Mouse (Mus musculus): ENCODE results near the gene Aldh16a1.
A peak's percentile ranks its signal among the peaks of the same experiment; 100 is the strongest.
"Not testable (repeated sequence)": the region's sequence is repeated elsewhere in the genome, so short reads cannot be mapped to it uniquely, and the experiment has no call there.

The Aldh16a1 gene

DNA sequence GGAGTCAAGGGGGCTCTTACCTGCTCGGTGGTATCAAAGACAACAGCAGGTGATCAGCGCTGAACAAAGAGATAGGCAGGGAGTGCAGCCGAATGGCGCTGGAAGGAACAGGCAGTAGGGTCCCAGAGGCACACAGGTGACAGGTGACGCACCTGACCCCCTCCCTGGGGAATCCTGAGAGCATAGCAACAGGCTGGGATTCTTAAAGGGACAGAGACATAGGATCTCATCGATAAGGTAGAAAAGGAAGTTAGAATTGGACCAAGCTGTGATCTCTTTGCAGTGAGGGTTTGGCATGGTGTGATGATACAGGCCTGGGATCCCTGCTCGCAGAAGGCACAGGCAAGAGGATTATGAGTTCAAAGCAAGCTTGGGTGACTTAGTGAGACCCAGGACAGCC is 25.1 kb upstream of the Aldh16a1 start, which contains the start of gene Gfy:
TSS of gene Gfy (minus strand) at position 101 of the 400 bp plus-strand sequence.
- no peak for DNase-seq (ENCODE audit: low spot score)

DNA sequence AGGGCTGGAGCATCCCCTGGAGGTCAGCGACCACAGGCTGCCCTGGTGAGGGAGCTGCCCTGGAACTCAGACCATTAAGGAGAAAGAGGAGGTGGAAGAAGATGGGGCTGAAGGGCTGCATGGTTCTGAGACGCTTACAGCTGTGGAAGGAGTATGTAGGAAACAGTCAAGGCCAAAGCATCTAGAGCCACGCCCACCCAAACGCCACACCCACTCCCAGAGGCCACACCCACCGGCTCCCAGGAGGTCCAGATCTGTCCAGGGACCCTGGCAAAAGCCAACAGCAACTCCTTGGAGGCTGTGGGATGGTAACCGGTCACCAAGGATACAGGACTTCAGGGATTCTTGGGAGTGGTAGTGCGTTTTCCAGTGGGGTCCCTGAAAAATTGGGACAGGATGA is 24.2 kb upstream of the Aldh16a1 start:
- no peak for DNase-seq (ENCODE audit: low spot score)

DNA sequence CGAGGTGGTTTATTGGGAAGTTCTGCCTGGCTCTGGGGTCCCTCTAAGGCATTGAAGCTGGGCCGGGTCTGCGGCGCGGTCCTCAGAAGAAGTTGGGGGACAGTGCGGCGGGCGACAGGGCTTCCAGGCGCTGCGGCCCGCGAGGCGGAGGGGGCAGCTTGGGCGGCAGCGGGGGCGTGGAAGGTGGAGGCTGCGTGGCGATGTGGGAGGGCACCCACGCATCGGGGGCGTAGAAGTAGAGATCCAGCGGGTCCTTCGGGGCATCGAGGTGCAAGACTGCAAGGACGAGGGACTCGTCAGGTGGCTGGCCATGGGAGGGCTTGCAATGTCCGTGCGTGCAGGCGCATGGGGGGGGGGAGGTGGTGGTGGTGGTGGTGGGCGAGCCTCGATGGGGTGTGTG is 22.0 kb upstream of the Aldh16a1 start:
- no peak for DNase-seq (ENCODE audit: low spot score)

DNA sequence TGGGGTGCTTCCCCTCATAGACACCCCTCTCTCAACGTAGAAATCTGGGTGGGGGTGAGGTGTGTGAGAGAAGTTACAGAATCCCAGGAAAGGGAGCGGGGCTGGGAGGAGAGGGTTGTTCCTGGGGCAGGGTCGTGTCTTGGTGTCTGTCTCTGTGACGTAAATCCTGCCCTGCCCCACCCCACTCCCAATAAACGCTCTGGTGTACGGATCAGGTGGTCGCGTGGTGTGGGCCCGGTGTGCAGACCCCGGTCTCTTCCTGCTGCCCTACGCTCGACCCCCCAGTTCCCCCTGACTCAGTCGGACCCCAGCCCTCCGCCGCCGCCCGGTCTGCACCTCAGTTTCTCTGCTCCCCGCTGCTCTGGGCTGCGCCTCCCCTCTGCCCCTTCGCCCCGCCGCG is 21.5 kb upstream of the Aldh16a1 start:
- DNase-seq (ENCODE audit: low spot score): no peak

DNA sequence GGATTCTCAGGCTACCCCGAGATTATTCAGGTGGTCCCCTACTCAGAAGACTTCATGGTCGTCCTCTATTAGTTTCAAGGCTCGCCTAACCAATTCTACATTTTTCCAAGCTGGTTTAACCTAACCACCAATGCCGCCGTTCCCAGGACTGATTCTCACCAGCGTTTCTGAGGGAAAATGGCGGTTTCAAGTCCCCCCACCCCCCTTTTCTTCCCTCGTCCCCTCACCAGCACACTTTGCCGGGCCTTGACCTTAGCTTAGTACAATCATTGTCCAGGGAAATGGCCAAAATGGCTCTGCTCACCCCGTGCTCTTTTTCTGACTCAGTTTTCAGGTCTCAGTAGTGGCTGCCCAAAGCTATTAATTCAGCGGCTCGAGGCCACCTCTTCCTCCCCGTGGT is 21.0 kb upstream of the Aldh16a1 start:
- peak; percentile 31 for DNase-seq (ENCODE audit: low spot score)

DNA sequence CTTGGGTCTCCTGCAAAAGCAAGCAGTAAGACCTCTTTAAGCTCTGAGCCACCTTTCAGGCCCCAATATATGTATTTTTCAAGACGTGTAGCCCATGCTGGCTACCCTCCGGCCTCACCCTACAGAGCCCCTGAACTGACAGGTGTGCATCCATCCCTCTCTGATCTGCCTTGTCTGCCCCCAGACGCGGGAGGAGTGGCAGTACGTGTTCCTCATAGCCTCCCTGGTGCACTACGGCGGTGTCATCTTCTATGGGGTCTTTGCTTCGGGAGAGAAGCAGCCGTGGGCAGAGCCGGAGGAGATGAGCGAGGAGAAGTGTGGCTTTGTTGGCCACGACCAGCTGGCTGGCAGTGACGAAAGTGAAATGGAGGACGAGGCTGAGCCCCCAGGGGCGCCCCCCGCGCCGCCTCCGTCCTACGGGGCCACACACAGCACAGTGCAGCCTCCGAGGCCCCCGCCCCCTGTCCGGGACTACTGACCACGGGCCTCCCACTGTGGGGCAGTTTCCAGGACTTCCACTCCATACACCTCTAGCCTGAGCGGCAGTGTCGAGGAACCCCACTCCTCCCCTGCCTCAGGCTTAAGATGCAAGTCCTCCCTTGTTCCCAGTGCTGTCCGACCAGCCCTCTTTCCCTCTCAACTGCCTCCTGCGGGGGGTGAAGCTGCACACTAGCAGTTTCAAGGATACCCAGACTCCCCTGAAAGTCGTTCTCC is 20.3 kb upstream of the Aldh16a1 start:
- peak; percentile 54 for DNase-seq (ENCODE audit: low spot score)

DNA sequence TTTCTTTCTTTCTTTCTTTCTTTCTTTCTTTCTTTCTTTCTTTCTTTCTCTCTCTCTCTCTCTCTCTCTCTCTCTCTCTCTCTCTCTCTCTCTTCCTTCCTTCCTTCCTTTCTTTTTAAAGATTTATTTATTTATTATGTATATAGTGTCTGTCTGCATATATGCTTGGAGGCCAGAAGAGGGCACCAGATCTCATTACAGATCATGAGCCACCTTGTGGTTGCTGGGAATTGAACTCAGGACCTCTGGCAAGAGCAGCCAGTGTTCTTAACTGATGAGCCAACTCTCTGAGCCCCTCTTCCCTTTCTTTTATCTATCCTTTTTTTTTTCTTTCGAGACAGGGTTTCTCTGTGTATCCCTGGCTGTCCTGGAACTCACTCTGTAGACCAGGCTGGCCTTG is 19.4 kb upstream of the Aldh16a1 start:
- not testable (repeated sequence) for DNase-seq (ENCODE audit: low spot score)

DNA sequence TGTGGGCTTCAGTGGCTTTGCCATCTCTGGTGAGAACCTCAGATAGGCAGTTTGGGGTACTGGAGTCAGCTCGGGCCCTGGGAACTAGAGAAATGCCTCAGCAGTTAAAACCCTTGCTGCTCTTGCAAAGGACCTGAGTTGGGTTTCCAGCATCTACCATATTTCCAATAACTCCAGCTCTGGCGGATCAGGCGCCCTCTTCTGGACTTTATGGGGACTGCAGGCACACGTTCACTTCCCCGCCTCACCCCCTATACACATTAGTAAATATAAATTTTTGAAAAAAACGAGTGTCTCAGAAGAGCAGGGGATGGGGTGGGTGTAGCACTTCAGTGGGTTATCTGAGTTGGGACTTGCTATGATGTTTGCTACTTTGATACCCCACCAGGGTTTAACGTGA is 18.6 kb upstream of the Aldh16a1 start:
- no peak for DNase-seq (ENCODE audit: low spot score)

DNA sequence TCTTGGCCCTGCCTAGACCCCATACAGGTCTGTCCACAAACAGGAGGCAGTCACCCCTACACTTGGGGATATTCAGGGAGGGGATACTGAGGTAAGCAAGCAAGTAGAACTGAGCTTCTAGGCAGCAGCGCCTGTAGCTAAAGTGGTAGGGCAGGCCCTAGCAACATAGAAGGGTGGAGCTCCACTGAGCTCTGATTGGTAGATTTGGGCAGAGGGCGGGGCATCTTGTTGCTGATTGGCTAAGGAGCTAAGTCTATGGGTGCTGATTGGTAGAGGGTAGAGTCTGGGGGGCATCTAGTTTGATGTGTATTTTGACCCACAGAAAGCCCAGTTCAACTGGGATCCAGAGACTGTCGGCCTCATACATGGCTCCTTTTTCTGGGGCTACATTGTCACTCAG is 15.1 kb upstream of the Aldh16a1 start:
- DNase-seq (ENCODE audit: low spot score): no peak

DNA sequence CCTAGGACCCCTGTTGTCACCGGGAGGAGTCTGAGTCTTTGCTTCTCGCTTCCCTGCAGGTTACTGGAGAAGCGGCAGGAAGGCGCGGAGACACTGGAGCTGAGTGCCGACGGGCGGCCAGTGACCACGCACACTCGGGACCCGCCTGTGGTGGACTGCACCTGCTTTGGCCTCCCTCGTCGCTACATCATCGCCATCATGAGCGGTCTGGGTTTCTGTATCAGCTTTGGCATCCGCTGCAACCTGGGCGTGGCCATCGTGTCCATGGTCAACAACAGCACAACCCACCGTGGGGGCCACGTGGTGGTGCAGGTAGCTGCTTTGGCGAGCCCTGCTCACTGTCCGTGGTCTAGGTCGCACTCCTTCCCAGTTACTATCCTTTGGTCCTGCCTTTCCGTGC is 14.3 kb upstream of the Aldh16a1 start:
- no peak for DNase-seq (ENCODE audit: low spot score)

DNA sequence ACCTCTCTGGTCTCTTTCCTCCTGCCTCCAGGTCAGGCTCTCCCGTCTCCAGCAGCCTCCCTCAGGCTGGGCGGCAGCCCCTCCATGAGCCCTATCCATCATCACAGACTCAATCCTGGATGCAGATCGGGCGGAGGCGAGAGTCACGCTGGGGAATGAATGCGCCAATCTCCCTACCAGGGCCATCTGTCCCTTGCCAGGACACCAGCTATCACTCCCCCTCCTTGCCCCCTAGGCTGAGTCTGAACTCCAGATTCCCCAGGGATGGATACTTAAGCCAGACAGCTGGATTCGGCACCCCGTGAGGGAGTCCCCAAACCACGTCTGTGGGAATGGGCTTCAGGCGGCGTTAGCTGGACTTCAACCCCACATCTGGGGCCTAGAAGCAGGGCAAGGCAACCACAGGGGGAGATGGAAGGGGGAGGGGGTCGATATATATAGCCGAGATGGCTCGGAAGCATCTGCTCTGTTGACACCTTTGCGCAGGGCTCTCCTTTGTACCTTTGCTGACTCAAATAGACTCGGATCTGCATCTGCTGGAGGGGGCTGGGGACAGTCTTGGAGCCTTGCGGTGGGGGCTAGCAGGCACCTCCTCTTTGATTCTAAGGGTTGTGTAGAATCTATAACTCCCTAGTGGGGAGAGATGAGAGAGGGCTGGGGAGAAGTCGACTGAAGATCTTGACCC is 13.5 kb upstream of the Aldh16a1 start:
- no peak for DNase-seq (ENCODE audit: low spot score)

DNA sequence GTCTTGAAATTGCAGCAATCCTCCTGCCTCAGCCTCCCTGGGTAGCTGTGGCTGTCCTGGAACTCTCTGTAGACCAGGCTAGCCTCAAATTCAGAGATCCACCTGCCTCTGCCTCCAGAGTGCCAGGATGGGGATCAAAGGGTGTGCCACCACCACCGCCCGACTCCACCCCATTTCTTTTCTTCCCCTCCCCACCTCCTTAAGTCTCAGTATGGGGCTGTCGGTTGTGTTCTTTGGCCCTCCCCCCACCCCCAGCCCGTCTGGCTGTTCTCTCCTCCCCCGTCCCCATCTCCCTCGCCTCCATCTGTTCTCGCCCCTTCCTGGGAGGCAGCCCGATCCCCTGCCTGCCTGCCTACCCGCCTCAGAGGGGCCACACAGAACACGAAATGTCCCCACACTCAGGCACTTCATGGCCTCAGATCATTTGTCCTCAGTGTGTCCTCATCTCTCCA is 12.6 kb upstream of the Aldh16a1 start:
- no peak for DNase-seq (ENCODE audit: low spot score)

DNA sequence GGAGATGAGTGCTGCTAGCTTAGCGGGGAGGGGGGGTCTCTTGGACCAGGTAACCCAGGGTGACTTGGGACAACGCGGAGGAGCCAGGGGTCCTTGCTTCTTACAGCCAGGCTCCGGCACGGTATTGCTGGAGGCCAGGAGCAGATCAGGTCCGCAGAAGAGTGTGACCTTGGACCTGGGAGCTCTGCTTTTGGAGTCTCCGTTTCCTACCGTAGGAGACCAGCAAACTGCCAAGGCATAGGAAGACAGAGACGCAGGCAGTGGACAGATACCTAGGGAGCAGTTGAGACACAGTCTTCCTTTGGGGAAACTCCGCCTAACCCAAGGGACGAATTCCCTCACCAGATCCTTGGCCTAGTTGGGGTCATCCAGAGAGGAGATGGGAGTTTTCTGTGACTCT is 11.3 kb upstream of the Aldh16a1 start:
- no peak for DNase-seq (ENCODE audit: low spot score)

DNA sequence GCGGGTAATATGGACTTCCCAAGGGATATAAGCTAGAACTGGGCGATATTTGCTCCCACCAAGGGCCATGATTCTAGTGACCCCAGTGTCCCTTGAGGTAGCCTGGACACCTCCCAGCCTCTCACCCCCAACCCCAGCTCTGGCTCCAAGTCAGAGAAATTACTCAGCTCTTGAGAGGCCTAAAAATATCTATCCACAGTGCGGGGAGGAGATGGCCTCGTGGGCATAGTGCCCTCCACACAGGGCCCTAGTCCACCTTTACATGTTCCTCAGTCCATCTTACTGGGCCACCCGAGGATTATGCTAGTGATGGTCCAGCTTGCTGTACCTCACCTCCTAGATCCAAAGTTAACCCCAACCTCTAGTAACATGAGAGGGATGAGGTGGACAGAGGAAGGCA is 10.4 kb upstream of the Aldh16a1 start:
- DNase-seq (ENCODE audit: low spot score): no peak

DNA sequence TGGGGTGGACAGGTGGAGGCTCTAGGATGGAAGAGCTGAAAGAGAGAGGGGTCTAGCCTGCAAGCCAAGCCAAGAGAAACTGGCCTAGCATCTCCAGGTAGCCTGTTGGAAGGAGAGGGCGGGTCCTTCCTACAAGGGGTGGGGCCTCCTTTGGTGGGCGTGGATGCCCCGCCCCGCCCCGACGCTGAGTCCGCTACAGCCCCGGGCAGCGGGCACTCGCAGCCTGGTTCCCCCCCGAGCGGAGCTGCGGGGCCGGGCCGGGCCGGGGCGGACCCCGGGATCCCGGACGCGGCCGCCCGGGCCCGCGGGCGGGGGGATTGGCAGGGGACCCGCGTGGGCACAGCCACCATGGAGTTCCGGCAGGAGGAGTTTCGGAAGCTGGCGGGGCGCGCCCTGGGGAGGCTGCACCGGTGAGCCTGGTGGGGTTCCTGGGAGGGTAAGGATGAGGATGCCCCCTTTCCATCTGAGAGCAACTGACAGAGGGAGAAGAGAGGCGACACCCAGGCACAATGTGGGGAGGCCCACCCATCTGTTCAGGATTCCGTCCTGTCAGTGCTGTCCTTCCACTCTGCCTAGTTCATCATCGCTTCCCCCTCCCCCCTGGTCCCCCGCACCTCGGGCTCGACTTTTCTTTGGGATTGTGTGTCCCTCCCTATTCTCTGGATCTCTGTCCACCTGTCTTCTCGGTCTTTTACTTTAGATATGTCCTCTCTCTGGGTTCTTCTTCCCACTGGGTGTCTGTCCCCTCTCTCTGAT is 9.5 kb upstream of the Aldh16a1 start, which contains the start of gene Slc17a7:
TSS of gene Slc17a7 (plus strand) at position 215 of the 756 bp plus-strand sequence.
- DNase-seq (ENCODE audit: low spot score): peak; percentile 54

DNA sequence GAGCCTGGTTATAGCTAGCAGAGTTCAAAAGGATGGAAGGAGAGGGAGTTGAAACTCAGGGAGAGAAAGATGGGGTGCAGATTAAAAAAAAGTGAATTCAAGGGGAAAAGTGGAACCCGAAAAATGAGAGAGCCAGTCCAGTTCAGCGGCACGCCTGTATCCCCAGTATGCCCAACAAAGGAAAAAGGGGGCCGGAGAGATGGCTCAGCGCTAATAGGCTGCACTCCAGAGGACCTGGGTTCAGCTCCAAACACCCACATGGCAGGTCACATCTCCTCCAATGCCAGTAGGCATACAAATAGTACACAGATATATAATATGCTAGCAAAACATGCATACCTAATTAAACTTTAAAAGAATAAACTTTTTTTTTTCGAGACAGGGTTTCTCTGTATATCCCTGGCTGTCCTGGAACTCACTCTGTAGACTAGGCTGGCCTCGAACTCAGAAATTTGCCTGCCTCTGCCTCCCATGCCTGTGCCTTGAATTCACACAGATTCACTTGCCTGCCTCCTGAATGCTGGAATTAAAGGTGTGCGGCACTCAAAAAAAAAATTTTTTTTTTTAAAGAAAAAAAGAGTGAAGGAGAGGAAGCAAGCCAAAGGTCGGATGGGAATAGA is 8.7 kb upstream of the Aldh16a1 start:
- no peak for DNase-seq (ENCODE audit: low spot score)

DNA sequence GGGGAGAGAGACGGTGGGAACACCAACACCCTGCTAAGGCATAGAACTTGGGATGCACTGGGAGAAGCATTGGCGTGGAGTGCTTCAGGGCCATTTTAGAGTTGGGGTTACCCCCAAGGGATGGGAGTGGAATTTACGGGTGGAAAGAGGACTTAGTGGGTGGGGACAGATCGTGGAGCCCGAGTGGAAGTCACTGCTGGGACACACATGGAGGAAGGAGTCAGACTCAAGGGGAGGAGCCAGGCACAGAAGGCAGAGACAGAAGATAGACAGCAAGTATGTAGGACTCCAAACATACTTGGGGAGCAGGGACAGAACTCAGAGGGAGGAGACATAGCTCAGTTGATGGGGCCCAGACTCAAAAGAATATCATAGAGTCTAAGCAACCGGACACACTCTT is 8.2 kb upstream of the Aldh16a1 start:
- DNase-seq (ENCODE audit: low spot score): no peak

DNA sequence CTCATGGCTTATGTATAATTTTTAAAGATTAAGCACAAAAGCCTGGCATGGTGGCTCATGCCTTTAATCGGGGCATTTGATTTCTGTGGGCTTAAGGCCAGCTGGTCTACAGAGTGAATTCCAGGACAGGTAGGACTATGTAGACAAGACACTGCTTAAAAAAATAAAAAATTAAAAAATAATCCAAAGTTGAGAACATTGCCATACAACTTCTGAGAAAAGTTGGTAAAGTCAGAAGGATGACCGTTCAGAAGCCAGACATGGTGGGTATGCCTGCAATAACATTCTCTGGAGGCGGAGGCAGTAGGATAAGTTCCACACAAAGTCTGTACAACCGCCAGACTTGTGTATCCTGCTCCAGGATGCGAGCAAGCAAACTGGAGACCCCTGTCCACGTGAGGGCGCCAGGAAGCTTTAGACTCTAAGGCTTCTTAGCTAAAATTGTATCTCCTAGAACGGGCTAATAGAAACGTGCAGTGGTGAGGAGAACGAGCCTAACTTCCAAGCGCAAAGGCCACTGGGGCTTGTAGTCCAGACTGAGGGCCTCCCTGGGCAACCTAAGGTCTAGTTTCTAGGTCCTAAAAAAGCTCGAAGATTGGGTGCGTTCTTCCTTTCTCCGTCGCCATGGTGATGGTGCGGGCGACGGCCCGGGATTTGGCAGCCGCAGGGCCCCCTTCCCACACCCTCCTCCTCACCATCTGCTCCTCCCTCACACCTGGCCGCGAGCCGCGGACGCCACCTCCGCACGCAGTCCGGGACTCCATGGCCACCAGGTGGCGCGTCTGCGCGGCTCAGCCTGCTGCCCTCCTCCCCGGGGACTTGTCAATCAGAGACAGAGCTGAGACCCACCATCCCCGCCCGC is 7.5 kb upstream of the Aldh16a1 start:
- peak; percentile 95 for DNase-seq (ENCODE audit: low spot score)

DNA sequence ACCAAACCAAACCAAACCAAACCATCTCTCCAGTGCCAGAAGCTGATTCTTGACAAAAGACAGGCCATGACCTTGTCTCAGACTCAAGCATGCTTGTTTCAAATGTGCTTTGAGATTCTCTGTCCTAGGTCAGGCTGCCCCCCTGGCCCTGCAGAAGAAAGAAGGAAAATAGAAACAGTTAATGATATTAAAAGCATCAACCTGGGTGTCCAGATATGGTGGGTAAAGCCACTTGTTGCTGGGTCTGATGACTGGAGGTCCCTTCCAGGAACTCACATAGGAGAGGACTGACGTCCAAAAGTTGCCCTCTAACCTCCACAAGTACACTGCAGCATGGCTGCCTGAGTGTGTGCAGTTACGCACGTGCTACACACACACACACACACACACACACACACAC is 6.5 kb upstream of the Aldh16a1 start:
- DNase-seq (ENCODE audit: low spot score): no peak

DNA sequence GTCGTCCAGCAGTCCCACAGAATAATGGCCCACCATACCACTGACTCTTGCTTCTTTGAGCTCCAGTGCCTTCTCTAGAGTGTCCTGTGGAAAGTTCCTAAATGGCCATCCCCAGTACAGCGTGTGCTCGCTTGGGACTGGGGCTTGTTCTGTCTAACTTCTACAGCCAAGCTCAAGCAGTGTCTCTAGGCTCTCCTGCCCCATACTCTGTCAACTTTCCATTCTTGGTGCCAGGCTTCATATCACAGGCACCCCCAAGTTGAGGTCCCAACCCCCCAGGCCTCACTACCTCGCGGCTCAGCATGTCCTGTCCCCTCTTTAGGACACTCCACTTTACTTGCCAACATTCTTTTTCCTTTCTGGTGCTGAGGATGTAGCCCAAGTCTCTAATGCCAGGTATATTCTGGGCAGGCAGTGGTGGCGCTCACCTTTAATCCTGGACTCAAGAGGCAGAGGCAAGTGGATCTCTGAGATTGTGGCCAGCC is 6.0 kb upstream of the Aldh16a1 start:
- no peak for DNase-seq (ENCODE audit: low spot score)

DNA sequence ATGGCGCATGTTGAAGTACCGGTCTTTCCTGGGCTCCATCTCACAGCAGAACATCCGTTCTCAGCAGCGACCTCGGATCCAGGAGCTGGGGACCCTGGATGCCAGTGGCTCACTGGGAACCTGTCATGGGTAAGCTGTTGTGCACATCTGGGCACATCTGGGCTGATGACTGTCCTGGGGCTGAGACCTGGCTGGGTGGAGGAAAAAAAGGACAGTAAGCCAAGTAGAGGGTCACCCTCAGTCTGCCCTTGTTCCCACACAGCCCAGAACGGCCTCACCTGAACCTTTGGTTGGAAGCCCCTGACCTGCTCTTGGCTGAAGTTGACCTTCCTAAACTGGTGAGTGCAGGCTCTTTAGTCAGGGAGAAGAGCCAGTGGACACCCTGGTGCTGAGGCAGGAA is 4.6 kb upstream of the Aldh16a1 start:
- DNase-seq (ENCODE audit: low spot score): no peak

Data from embryo, embryonic 10 days (tissue).